Mouse (Mus musculus) myocyte (in vitro differentiated cells): ENCODE results near the gene Rab11a. TPM values are rescaled to one million over a fixed set of nuclear protein-coding genes. Genes with fewer than 3 reads are reported as not detected.
A peak's percentile ranks its signal among the peaks of the same experiment; 100 is the strongest.

Experiments
- H3K27me3 ChIP-seq: one replicate; pipeline ENCODE4 v1.6.1; 2011; ENCODE audit not compliant: control insufficient read depth, insufficient read depth, insufficient read length
- H3K36me3 ChIP-seq: one replicate; pipeline ENCODE4 v1.6.1; 2011; ENCODE audit not compliant: control insufficient read depth, insufficient read depth
- H3K4me2 ChIP-seq: one replicate; pipeline ENCODE4 v1.6.1; 2011; ENCODE audit warnings: low read depth, control low read depth
- H3K4me3 ChIP-seq: one replicate; pipeline ENCODE4 v1.5.1; 2011; ENCODE audit warnings: mild to moderate bottlenecking, control low read depth, moderate library complexity
- H3K79me2 ChIP-seq: one replicate; pipeline ENCODE4 v1.6.1; 2011; ENCODE audit not compliant: control insufficient read depth, insufficient read depth
- H3ac ChIP-seq: one replicate; pipeline ENCODE4 v1.6.1; 2011; ENCODE audit not compliant: control insufficient read depth, insufficient read length
- CEBPB ChIP-seq: IDR thresholded peaks from 2 replicates; pipeline ENCODE4 v1.6.1; 2011; ENCODE audit warnings: mild to moderate bottlenecking, moderate library complexity; ENCODE audit not compliant: poor library complexity, insufficient read depth, severe bottlenecking
- E2F4 ChIP-seq: IDR thresholded peaks from one replicate; pipeline ENCODE4 v1.6.1; 2011; ENCODE audit warnings: mild to moderate bottlenecking, control low read depth, moderate library complexity; ENCODE audit not compliant: insufficient read depth
- MAX ChIP-seq: IDR thresholded peaks from one replicate; pipeline ENCODE4 v1.6.1; 2011; ENCODE audit warnings: low read depth, mild to moderate bottlenecking, control low read depth
- MYOD1 ChIP-seq, 3 experiments: IDR thresholded peaks; one replicate each; pipeline ENCODE4 v1.6.1; 2011; ENCODE audit warnings: control low read depth in 2 of 3, low read depth in 2 of 3, mild to moderate bottlenecking in 2 of 3, moderate library complexity in 1 of 3; ENCODE audit not compliant: insufficient read length in 2 of 3, control insufficient read depth in 1 of 3
- MYOG ChIP-seq, 3 experiments: IDR thresholded peaks; one replicate each; pipeline ENCODE4 v1.6.1; 2011; ENCODE audit warnings: control low read depth in 2 of 3, low read depth in 2 of 3, mild to moderate bottlenecking in 2 of 3; ENCODE audit not compliant: insufficient read length in 2 of 3, control insufficient read depth in 1 of 3, insufficient read depth in 1 of 3
- POLR2A ChIP-seq: IDR thresholded peaks from one replicate; pipeline ENCODE4 v1.6.1; 2011; ENCODE audit warnings: low read depth, mild to moderate bottlenecking, control low read depth, moderate library complexity; ENCODE audit not compliant: insufficient read length
- POLR2AphosphoS2 ChIP-seq: IDR thresholded peaks from one replicate; pipeline ENCODE4 v1.6.1; 2011; ENCODE audit warnings: low read depth, control low read depth; ENCODE audit not compliant: insufficient read length
- REST ChIP-seq: IDR thresholded peaks from one replicate; pipeline ENCODE4 v1.6.1; 2011; ENCODE audit warnings: mild to moderate bottlenecking, control low read depth, moderate library complexity; ENCODE audit not compliant: insufficient read depth, insufficient read length
- SRF ChIP-seq: IDR thresholded peaks from one replicate; pipeline ENCODE4 v1.6.1; 2011; ENCODE audit warnings: low read depth; ENCODE audit not compliant: control insufficient read depth, insufficient read length
- TCF12 ChIP-seq: IDR thresholded peaks from one replicate; pipeline ENCODE4 v1.6.1; 2011; ENCODE audit warnings: mild to moderate bottlenecking, control low read depth; ENCODE audit not compliant: poor library complexity, insufficient read depth, severe bottlenecking
- TCF3 ChIP-seq: IDR thresholded peaks from one replicate; pipeline ENCODE4 v1.6.1; 2011; ENCODE audit warnings: low read depth, control low read depth; ENCODE audit not compliant: insufficient read length
- USF1 ChIP-seq: IDR thresholded peaks from one replicate; pipeline ENCODE4 v1.6.1; 2011; ENCODE audit warnings: low read depth, mild to moderate bottlenecking, control low read depth, moderate library complexity
- polyA plus RNA-seq: library from polyadenylated mRNA; unstranded; fragments of >200 nt; fragmentation: generic; extraction: Trizol; gene quantifications from one replicate; pipeline ENCODE4 v1.2.1, GENCODE M21; 2012; ENCODE audit warnings: missing spikeins

Gene Rab11a
- polyA plus RNA-seq, 1 experiment: 150 TPM

DNA sequence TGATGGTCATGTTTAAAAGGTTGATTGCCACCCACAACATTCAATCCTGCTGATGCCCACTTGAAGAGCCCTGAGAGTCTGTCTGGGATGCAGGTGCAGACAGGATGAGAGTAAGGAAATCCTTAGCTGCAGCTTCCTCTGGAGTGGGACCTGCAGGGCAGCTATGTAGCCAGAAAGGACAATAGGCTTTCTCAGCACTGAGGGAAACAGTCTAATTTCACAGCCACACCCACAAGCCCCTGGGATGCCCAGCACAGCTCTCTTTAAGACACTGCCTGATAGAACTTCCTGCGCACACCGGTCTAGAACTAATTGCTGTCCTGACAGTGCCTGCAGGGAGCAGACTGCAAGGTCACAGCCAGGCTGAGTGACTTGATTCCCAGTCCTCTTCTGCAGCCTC lies 69.6 kb downstream of the Rab11a start:
- TF ChIP-seq POLR2AphosphoS2: no peak
- no peak for TF ChIP-seq MAX
- TF ChIP-seq E2F4: no peak
- TF ChIP-seq CEBPB: no peak
- TF ChIP-seq MYOG (IDR thresholded peaks at IDR 0.05; ENCODE audit: control insufficient read depth in 1 of 3, insufficient read depth in 1 of 3, insufficient read length in 2 of 3, low read depth in 2 of 3): no peak
- TF ChIP-seq TCF3: no peak
- TF ChIP-seq POLR2A: no peak
- no peak for TF ChIP-seq REST
- no peak for TF ChIP-seq TCF12
- TF ChIP-seq MYOD1 (IDR thresholded peaks at IDR 0.05; ENCODE audit: control insufficient read depth in 1 of 3, insufficient read length in 2 of 3, low read depth in 2 of 3): no peak
- no peak for TF ChIP-seq USF1
- TF ChIP-seq SRF: no peak
- H3K36me3 ChIP-seq: no peaks in the 10 kb centered on the region
- peaks cover 15% of the 10 kb centered on the region for H3K27me3 ChIP-seq
- H3K79me2 ChIP-seq: no peaks in the 10 kb centered on the region
- no peak overlapping the region for H3ac ChIP-seq
- no peak overlapping the region for H3K4me2 ChIP-seq
- no peak overlapping the region for H3K4me3 ChIP-seq

- Histone ChIP-seq H3K4me3 (no peak overlapping the region), H3K4me2 (no peak overlapping the region), H3K79me2 (no peaks in the 10 kb centered on the region), H3ac (no peak overlapping the region), H3K27me3 (peaks cover 19% of the 10 kb centered on the region), H3K36me3 (no peaks in the 10 kb centered on the region)
- TF ChIP-seq TCF12: no peak
- TF ChIP-seq REST: peak; percentile 85
- no peak for TF ChIP-seq USF1
Measured at GRCm38 (mm10) chr9:64667513-64667912, 70.0 kb downstream of the Rab11a start.

- Histone ChIP-seq H3ac (no peak overlapping the region), H3K4me3 (no peak overlapping the region), H3K79me2 (no peaks in the 10 kb centered on the region), H3K4me2 (no peak overlapping the region), H3K27me3 (peaks cover 28% of the 10 kb centered on the region), H3K36me3 (no peaks in the 10 kb centered on the region)
- TF ChIP-seq USF1 (no peak), TCF12 (no peak), TCF3 (no peak), REST (peak; percentile 96), MAX (no peak), SRF (no peak), CEBPB (no peak), MYOG (IDR thresholded peaks at IDR 0.05; ENCODE audit: control insufficient read depth in 1 of 3, insufficient read depth in 1 of 3, insufficient read length in 2 of 3, low read depth in 2 of 3) (no peak)
Measured at GRCm38 (mm10) chr9:64666549-64666948, 71.0 kb downstream of the Rab11a start.

Other genes with a start within 250 kb of the Rab11a start
- 5.0 TPM for gene Dennd4a, start 73.6 kb upstream of the Rab11a start, polyA plus RNA-seq
- gene Slc24a1, start 213.8 kb upstream of the Rab11a start, polyA plus RNA-seq: 0.01 TPM
- gene Ints14, start 223.1 kb upstream of the Rab11a start, polyA plus RNA-seq: 19.4 TPM